8 mouse cellular contexts compared by ENCODE assay signal in genomic region chr11:77215951-77216760, GRCm38 (mm10). TPM values are rescaled to one million over a fixed set of nuclear protein-coding genes. Genes with fewer than 3 reads are reported as not detected.
A peak's percentile ranks its signal among the peaks of the same experiment; 100 is the strongest.
DNase-seq lines count a peak whose midpoint lies in the region; ATAC-seq and TF ChIP-seq lines count a peak whose summit lies in the region.

Gene Ssh2, plus strand, starts transcription at chr11:77216287.

- peak within 1 kb of the TSS; percentile 83 for H3K4me3 ChIP-seq in gastrocnemius, adult 2 months
- peak within 1 kb of the TSS; percentile 94 for H3K4me3 ChIP-seq in hindbrain, embryonic 16.5 days (ENCODE audit: low read length)

- no peaks in the 10 kb centered on the region for H3K36me3 ChIP-seq in hindbrain, embryonic 16.5 days (ENCODE audit: control insufficient read depth, insufficient read depth, low read length)

- no peaks in the 10 kb centered on the region for H3K27me3 ChIP-seq in hindbrain, embryonic 16.5 days (replicated peaks; ENCODE audit: control insufficient read depth, insufficient read depth, low read length)

- DNase-seq in ZHBTc4 (ENCODE audit: low read depth, low spot score): peak; percentile 93
- peak; percentile 70 to 87 for DNase-seq in cerebellum, postnatal 4 days (ENCODE audit: low spot score in 2 of 2)
- peak; percentile 89 for DNase-seq in gastrocnemius, adult 2 months
- peak; percentile 80 to 88 for DNase-seq in left cerebral cortex, adult 18-20 months (ENCODE audit: low spot score in 2 of 2)
- peak; percentile 89 to 90 for DNase-seq in lung, postnatal 4 days
- peak; percentile 80 for DNase-seq in retina, postnatal 7 days (ENCODE audit: low read depth, low spot score)
- DNase-seq in urinary bladder, adult 18-20 months (ENCODE audit: low spot score in 2 of 2): peak; percentile 59 to 69

- H3K27ac ChIP-seq in gastrocnemius, adult 2 months: peak within 1 kb of the TSS; percentile 91
- H3K27ac ChIP-seq in hindbrain, embryonic 16.5 days (ENCODE audit: low read depth, low read length): peak within 1 kb of the TSS; percentile 99

- H3K4me2 ChIP-seq in hindbrain, embryonic 16.5 days (ENCODE audit: low read length): peak within 1 kb of the TSS; percentile 83

- ATAC-seq in hindbrain, embryonic 16.5 days: peak; percentile 88

- TF ChIP-seq CTCF in gastrocnemius, adult 2 months (IDR thresholded peaks at IDR 0.05): no peak

- H3K9me3 ChIP-seq in hindbrain, embryonic 16.5 days (ENCODE audit: control insufficient read depth, low read length): no peaks in the 10 kb centered on the region

- H3K9ac ChIP-seq in hindbrain, embryonic 16.5 days (ENCODE audit: low read depth, low read length): peak within 1 kb of the TSS; percentile 97

- 0% methylated on average over 63 of the region's 82 CpGs for WGBS in hindbrain, embryonic 16.5 days

- H3K4me1 ChIP-seq in hindbrain, embryonic 16.5 days (ENCODE audit: control insufficient read depth, insufficient read depth, low read depth, low read length): peaks cover 17% of the 10 kb centered on the region

- intact Hi-C loops in gastrocnemius, adult 2 months (cut with DNase I): loop anchor here (1.0 to 5.0 kb wide), 2 partner anchors 92 to 231 kb away; no protein-coding TSS in a partner anchor

RNA-seq across cellular contexts. Expression of gene Ssh2, which starts in this region (rescaled TPM):
- 10 to 100 TPM; 40.3 to 55.3 TPM for total RNA-seq in gastrocnemius, adult 2 months (2021)
- polyA plus RNA-seq in hindbrain, embryonic 16.5 days (2015; fragmentation: Nextera tagmentation; extraction: Ambion mirVana): 13.8 and 17.7 TPM in 2 replicates
- total RNA-seq in left cerebral cortex, adult 18-20 months (2021): 10 to 100 TPM; 29.5 to 30.1 TPM

Comparison
In these comparisons a context has a peak if more than half of its experiments do, and no peak if none do; other contexts are left out.
1. Peak in every context shown above with its lines: DNase-seq, ATAC-seq, H3K4me3 ChIP-seq and H3K27ac ChIP-seq.